Mouse (Mus musculus): ENCODE measurements at regions not wholly inside any gene's neighbourhood (a gene's known extent, or its start where the extent isn't known, plus 50 kb on each side); places are given as distances from the start of the nearest gene placed in this dataset.

DNA sequence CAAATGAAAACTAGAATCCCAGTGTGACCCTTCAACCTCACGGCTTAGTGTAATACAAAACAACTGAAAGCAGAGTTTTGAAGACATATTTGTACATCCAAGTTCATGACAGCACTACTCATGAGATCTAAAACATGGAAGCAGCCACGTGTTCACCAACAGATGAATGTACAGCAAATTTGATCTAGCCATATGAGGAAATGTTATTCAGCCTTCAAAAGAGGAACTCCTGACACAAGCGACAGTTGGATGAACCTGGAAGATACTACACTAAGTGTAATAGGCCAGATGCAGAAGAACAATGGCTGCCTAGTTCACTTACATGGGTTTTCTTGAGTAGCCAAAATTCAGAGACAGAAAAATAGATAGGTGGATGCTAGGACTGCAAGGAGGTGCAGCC lies 212.0 kb upstream of the Cdyl start:
- TF ChIP-seq TAL1 (IDR thresholded peaks at IDR 0.05; ENCODE audit: low read length) = no peak
- no peak for TF ChIP-seq GATA1 (IDR thresholded peaks at IDR 0.05; ENCODE audit: low read length)

Measured in erythroblast, embryonic 14.5 days (primary cell).